Mouse (Mus musculus) small intestine, adult 2 months (tissue): ENCODE data around the gene Car11.

Experiments used
- CTCF ChIP-seq: fragments of 200-500 bp; IDR thresholded peaks from 2 replicates; pipeline ENCODE4 v1.5.1; 2012; ENCODE audit warnings: low read depth, mild to moderate bottlenecking, control low read depth, inconsistent platforms, low read length, moderate library complexity, mixed read lengths; ENCODE audit not compliant: insufficient replicate concordance, insufficient read length; ENCODE audit errors: extremely low read depth
- POLR2A ChIP-seq: fragments of 200-500 bp; IDR thresholded peaks from 2 replicates; pipeline ENCODE4 v1.6.1; 2012; ENCODE audit warnings: low read depth, mild to moderate bottlenecking, control low read depth, inconsistent platforms, low read length, moderate library complexity

DNA sequence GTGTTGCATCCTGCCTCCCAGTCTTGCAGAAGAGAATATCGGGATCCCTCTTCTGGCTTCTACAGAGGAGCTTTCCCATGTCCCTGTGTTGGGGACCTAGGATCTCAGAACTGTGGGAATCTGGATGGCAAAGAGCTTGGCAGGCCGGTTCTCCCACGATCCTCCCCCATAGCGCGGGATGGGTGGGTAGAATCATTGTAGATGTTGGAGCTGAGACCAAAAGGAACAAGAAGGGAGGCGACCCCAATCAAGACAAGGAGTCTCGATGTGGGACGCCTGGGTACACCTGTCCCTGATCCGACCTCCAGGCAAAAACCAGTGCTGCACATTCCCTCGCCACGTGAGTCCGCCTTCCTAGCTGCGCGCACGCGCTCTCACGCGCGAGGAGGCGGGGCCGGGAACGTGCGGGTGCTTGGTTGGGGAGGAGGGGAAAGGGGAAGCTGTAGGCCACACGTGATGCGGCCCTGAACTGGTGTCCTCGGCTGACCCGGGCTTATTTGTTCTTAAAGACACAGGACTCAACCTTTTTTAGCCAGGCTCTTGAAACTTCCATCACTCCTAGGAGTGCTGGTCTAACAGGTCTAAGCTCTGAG lies 7.8 kb downstream of the Car11 start:
- TF ChIP-seq CTCF (no peak), POLR2A (peak; percentile 52; the same call in 1 of the 2 replicates)
